11 mouse cellular contexts compared by ENCODE assay signal in genomic region chr5:140646171-140646570, GRCm38 (mm10). TPM values are rescaled to one million over a fixed set of nuclear protein-coding genes. Genes with fewer than 3 reads are reported as not detected.
DNase-seq lines count a peak whose midpoint lies in the region; ATAC-seq lines count a peak whose summit lies in the region.
"Had no signal": no experiment of that assay in that cellular context is flagged by ENCODE, and none has a peak within 500 bp of the region (broad histone marks: within the 10 kb centered on the region; RNA-seq: fewer than 3 reads in every experiment).

No protein-coding gene starts in this region.

- peaks cover 41% of the 10 kb centered on the region for H3K4me1 ChIP-seq in neural tube, embryonic 11.5 days (ENCODE audit: control insufficient read depth, insufficient read depth, low read length)
- H3K4me1 ChIP-seq in limb, embryonic 15.5 days, result peaks cover 70% of the 10 kb centered on the region

- intact Hi-C loops in heart, postnatal 10 days (cut with DNase I), result no loop called here
- intact Hi-C loops in gastrocnemius, postnatal 36 days (cut with DNase I), result no loop called here

- peak overlapping the region; percentile 99 for H3K9ac ChIP-seq in neural tube, embryonic 11.5 days (ENCODE audit: low read length)
- H3K9ac ChIP-seq in limb, embryonic 15.5 days, result 0 out of 2 replicates have a peak overlapping the region, but pooled peaks have one; percentile 99

- H3K9me3 ChIP-seq in neural tube, embryonic 11.5 days (ENCODE audit: control insufficient read depth, low read length), result no peaks in the 10 kb centered on the region
- no peaks in the 10 kb centered on the region for H3K9me3 ChIP-seq in limb, embryonic 15.5 days

- H3K4me2 ChIP-seq in neural tube, embryonic 11.5 days (ENCODE audit: low read depth), result peak overlapping the region; percentile 83
- peak overlapping the region; percentile 86; the same call in 1 of the 2 replicates for H3K4me2 ChIP-seq in limb, embryonic 15.5 days

- peak; percentile 91 for DNase-seq in heart, adult 11 months
- DNase-seq in heart, postnatal 10 days, result no peak
- no peak for DNase-seq in neural tube, embryonic 11.5 days (ENCODE audit: low spot score)
- DNase-seq in neural tube, embryonic 10.5 days (ENCODE audit: extremely low spot score, low spot score), result no peak
- no peak for DNase-seq in gastrocnemius, postnatal 36 days
- no peak for DNase-seq in testis, postnatal 10 days (ENCODE audit: low spot score)
- DNase-seq: kidney, postnatal 10 days; right cerebral cortex, postnatal 14 days had no signal

- ATAC-seq in neural tube, embryonic 11.5 days (ENCODE audit: insufficient read depth, low FRiP score, low TSS enrichment), result no peak
- ATAC-seq in limb, embryonic 15.5 days (ENCODE audit: insufficient number of reproducible peaks, low FRiP score, low TSS enrichment, low read depth), result no peak
- no peak for ATAC-seq in erythroid progenitor cell, adult 5-6 weeks (replicated peaks; ENCODE audit: low FRiP score, poor library complexity, severe bottlenecking)

- no peaks in the 10 kb centered on the region for H3K27me3 ChIP-seq in neural tube, embryonic 11.5 days (ENCODE audit: control insufficient read depth, insufficient read depth, low read length)
- no peaks in the 10 kb centered on the region for H3K27me3 ChIP-seq in limb, embryonic 15.5 days

- peaks cover 8% of the 10 kb centered on the region for H3K36me3 ChIP-seq in neural tube, embryonic 11.5 days (ENCODE audit: control insufficient read depth, insufficient read depth, low read length)
- H3K36me3 ChIP-seq in limb, embryonic 15.5 days, result peaks cover 12% of the 10 kb centered on the region

- 90% methylated on average over 6 of the region's 6 CpGs for WGBS in neural tube, embryonic 11.5 days
- 88% methylated on average over 6 of the region's 6 CpGs for WGBS in limb, embryonic 15.5 days

- no peak overlapping the region for H3K27ac ChIP-seq in neural tube, embryonic 11.5 days (ENCODE audit: low read depth, low read length)
- H3K27ac ChIP-seq in limb, embryonic 15.5 days, result no peak overlapping the region
- H3K27ac ChIP-seq: macrophage had no signal

- H3K4me3 ChIP-seq in neural tube, embryonic 11.5 days (ENCODE audit: low read depth, low read length), result peak overlapping the region; percentile 96
- H3K4me3 ChIP-seq in limb, embryonic 15.5 days, result peak overlapping the region; percentile 98; the same call in 1 of the 2 replicates

RNA-seq across cellular contexts. Expression of gene Ttyh3, which starts 2.7 kb away (rescaled TPM):
- 10 to 100 TPM; 58.4 to 61.4 TPM for total RNA-seq in heart, postnatal 10 days (2021)
- polyA plus RNA-seq in neural tube, embryonic 11.5 days (2014; fragmentation: Nextera tagmentation; extraction: Ambion mirVana), result 61.0 and 65.0 TPM in 2 replicates
- polyA plus RNA-seq in limb, embryonic 15.5 days (2015; fragmentation: Nextera tagmentation; extraction: Ambion mirVana), result 29.9 and 34.1 TPM in 2 replicates
- total RNA-seq in gastrocnemius, postnatal 36 days (2021), result 1 to 10 TPM; 4.6 to 5.2 TPM
- 21.8 and 26.7 TPM in 2 replicates for total RNA-seq in erythroid progenitor cell, adult 5-6 weeks (2015; ENCODE audit: low replicate concordance)
- 21.2 and 23.2 TPM in 2 replicates for total RNA-seq in erythroid progenitor cell, adult 5-6 weeks (2017; ENCODE audit: low replicate concordance)

RNA-seq across cellular contexts. Expression of gene Lfng, which starts 39.1 kb away (rescaled TPM):
- 10 to 100 TPM; 14.1 to 15.7 TPM for total RNA-seq in heart, postnatal 10 days (2021)
- 35.4 and 37.5 TPM in 2 replicates for polyA plus RNA-seq in neural tube, embryonic 11.5 days (2014; fragmentation: Nextera tagmentation; extraction: Ambion mirVana)
- 16.9 and 19.7 TPM in 2 replicates for polyA plus RNA-seq in limb, embryonic 15.5 days (2015; fragmentation: Nextera tagmentation; extraction: Ambion mirVana)
- 1 to 10 TPM; 3.5 to 3.8 TPM for total RNA-seq in gastrocnemius, postnatal 36 days (2021)
- 19.7 and 20.5 TPM in 2 replicates for total RNA-seq in erythroid progenitor cell, adult 5-6 weeks (2015; ENCODE audit: low replicate concordance)
- total RNA-seq in erythroid progenitor cell, adult 5-6 weeks (2017; ENCODE audit: low replicate concordance), result 1.9 and 11.4 TPM in 2 replicates

RNA-seq across cellular contexts. Expression of gene Iqce, which starts 56.0 kb away (rescaled TPM):
- 10 to 100 TPM; 10.5 to 10.9 TPM for total RNA-seq in heart, postnatal 10 days (2021)
- polyA plus RNA-seq in neural tube, embryonic 11.5 days (2014; fragmentation: Nextera tagmentation; extraction: Ambion mirVana), result 18.3 and 18.4 TPM in 2 replicates
- polyA plus RNA-seq in limb, embryonic 15.5 days (2015; fragmentation: Nextera tagmentation; extraction: Ambion mirVana), result 22.3 and 23.7 TPM in 2 replicates
- total RNA-seq in gastrocnemius, postnatal 36 days (2021), result 1 to 10 TPM; 2.6 to 3.1 TPM
- 1.7 and 2.5 TPM in 2 replicates for total RNA-seq in erythroid progenitor cell, adult 5-6 weeks (2015; ENCODE audit: low replicate concordance)
- 3.3 and 6.2 TPM in 2 replicates for total RNA-seq in erythroid progenitor cell, adult 5-6 weeks (2017; ENCODE audit: low replicate concordance)

RNA-seq across cellular contexts. Expression of gene Brat1, which starts 58.6 kb away (rescaled TPM):
- total RNA-seq in heart, postnatal 10 days (2021), result 10 to 100 TPM in 1 of 2 experiments, 1 to 10 TPM in 1; 9.6 to 10.8 TPM
- 15.1 and 15.9 TPM in 2 replicates for polyA plus RNA-seq in neural tube, embryonic 11.5 days (2014; fragmentation: Nextera tagmentation; extraction: Ambion mirVana)
- 24.4 and 25.7 TPM in 2 replicates for polyA plus RNA-seq in limb, embryonic 15.5 days (2015; fragmentation: Nextera tagmentation; extraction: Ambion mirVana)
- total RNA-seq in gastrocnemius, postnatal 36 days (2021), result 1 to 10 TPM; 4.6 to 5.1 TPM
- 0.84 and 2.2 TPM in 2 replicates for total RNA-seq in erythroid progenitor cell, adult 5-6 weeks (2015; ENCODE audit: low replicate concordance)
- total RNA-seq in erythroid progenitor cell, adult 5-6 weeks (2017; ENCODE audit: low replicate concordance), result 1.9 and 2.0 TPM in 2 replicates
